Mouse (Mus musculus) urinary bladder, postnatal 14 days (tissue): ENCODE measurements around the gene Mtor.

ENCODE experiments used
- DNase-seq: peaks from one replicate; pipeline ENCODE4 v3.0.0; 2021; ENCODE audit warnings: low spot score

Mtor gene

DNA sequence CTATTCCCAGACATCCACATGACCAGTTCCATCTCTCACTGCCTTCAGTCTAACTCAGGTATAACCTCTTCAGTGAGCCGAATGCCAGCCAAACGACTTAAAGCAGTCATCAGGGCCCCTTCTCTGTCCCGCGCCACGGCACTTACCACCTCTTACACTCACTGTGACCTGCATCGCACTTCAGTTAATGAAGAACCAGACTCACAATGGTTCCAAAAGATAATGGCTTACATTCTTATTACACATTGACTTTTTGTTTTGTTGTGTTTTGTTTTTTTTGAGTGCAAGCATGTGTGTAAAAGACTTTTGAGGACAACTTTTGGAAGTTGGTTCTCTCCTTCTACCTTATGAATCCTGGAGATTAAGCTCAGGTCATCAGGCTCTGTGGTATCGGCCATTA is 5.8 kb upstream of the Mtor start:
- no peak for DNase-seq

GRCm38 (mm10) chr4:148444250-148444967 is 4.0 kb upstream of the Mtor start, which contains the start of gene Ubiad1:
Gene Ubiad1, minus strand, starts transcription at chr4:148444771.
- peak; percentile 88 for DNase-seq

DNA sequence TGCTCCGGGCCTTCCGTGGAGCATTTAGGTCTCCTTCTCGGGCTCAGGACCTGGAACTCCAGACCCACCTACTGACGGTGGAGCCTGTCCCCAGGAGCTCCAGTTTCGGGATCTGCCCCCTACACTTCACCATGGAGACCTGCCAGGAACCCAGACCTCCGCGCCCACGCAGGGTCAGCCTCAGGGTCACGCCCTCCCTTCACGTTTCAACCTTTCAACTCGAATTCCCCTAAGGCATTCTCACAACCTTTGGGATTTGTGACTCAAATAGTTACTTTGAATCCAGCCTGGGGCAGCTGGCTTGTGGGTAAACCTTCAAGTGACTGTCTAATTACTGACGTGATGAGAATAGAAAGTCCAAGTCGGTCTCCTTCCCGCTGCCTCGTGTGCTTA is 438 bp downstream of the Mtor start:
- DNase-seq: peak; percentile 22

- no peak for DNase-seq
Observed at GRCm38 (mm10) chr4:148453707-148454106, 5.3 kb downstream of the Mtor start.

- DNase-seq: no peak
Observed at GRCm38 (mm10) chr4:148455477-148456025, 7.1 kb downstream of the Mtor start.

- no peak for DNase-seq
Observed at GRCm38 (mm10) chr4:148460656-148461284, 12.4 kb downstream of the Mtor start.

GRCm38 (mm10) chr4:148461772-148462171 is 13.4 kb downstream of the Mtor start:
- no peak for DNase-seq

DNA sequence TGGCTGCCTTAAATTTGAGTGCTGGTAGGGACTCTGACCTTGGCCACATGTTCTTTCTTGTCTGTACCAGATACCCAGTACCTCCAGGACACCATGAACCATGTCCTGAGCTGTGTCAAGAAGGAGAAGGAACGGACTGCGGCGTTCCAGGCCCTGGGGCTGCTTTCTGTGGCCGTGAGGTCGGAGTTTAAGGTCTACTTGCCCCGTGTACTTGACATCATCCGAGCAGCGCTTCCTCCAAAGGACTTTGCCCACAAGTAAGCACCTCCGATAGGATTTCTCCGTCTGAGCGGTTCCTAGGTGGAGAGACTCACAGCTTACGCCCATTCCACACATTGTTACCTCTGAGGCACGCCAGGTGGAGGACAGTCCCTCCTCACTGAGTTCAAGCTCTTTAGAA is 14.3 kb downstream of the Mtor start:
- no peak for DNase-seq

DNA sequence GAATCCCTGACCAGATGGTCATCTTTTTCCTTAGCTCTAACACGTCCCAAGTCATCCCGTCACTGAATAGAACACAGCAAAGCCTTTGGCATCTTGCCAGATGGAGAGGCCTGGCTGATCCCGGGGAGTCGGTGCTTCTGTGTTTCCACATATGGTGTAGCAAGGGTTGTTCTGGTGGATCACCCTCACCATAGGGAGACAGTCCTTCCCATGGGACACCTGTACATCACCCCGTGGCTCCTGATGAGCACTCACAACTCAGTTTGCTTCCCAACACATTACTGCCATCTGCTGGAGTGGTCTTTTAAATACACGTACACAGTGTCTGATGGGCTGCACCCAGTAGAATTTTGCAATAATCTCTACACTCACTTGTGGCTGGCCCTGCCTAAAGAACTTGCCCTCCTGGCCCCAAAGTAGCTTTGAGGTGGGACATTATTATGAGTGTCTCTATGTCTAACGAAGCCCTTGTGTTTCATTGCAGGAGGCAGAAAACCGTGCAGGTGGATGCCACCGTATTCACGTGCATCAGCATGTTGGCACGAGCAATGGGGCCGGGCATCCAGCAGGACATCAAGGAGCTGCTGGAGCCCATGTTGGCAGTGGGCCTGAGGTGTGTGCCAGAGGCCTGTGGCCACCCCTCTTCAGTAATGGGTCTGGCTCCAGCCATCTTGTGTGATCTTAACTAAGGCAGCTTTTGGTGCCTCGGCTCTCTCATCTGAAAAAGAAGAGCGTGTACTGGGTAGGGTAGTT is 15.0 kb downstream of the Mtor start:
- DNase-seq: peak; percentile 24

DNA sequence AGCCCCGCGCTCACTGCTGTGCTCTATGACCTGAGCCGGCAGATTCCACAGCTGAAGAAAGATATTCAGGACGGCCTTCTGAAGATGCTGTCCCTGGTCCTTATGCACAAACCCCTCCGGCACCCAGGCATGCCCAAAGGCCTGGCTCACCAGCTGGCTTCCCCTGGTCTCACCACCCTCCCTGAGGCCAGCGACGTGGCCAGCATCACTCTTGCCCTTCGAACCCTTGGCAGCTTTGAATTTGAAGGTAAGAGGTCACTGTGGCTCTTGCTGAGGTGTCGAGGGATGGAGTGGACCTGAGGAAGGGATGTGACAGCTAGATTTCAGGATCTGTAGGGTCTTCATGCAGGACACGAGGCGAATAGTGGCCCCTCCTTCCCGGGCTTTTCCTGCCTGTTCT is 15.9 kb downstream of the Mtor start:
- no peak for DNase-seq

- no peak for DNase-seq
Observed at GRCm38 (mm10) chr4:148464869-148465268, 16.5 kb downstream of the Mtor start.

GRCm38 (mm10) chr4:148466511-148467079 is 18.2 kb downstream of the Mtor start:
- DNase-seq: no peak

DNA sequence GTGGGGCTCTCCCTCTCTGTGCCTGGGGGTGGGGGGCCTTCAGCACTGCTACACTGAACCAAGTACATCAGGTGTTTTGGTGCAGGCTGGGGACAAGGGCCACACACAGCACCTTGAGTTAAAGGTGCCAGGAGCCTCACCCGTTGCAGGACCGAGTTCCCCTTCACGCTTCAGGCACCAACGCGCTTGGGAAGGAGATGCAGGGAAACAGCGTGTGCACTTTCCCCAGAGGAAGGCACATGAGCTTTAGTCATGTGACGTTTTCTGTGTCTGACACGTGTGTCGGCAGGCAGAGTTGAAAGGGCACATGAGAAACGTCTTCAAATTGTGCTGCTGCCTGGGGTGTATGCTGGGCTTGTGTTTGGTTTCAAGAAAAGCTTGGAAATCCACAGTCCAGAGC is 20.0 kb downstream of the Mtor start:
- DNase-seq: no peak

DNA sequence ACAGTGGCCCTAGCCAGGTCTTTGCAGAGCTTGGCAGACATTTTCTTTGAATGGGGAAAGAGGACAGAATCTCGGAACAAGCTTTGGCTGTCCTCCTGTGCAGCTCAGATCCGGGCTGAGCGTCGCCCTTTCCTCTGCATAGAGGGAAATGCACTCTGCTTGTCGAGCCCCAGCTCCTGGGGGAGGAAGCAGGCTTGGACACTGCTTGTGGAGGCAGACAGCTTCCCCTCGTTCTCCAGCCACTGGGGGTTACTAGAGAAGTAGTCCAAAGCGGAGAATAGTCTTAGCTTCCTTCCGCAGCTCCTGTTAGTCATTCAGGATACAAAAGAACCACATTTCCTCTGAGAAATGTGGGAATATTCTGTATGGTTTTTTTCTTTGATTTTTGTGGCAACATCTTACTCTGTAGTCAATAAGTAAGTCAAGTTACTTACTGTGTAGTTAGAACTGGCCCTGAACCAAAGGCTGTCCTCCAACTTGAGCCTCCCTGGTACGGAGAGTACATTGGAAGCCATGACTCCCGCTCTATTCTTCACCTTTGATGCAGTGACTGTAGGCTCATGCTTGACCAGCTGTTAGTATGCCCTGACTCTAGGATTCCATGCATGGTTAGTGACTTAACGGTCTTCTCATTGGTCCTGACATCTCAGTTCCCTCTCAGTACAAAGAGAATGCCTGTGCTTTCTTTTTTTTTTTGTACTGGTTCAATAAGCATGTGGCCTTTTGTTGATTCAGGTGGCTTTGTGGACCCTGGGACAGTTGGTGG is 21.3 kb downstream of the Mtor start:
- no peak for DNase-seq

GRCm38 (mm10) chr4:148471363-148471806 is 23.0 kb downstream of the Mtor start:
- DNase-seq: no peak

DNA sequence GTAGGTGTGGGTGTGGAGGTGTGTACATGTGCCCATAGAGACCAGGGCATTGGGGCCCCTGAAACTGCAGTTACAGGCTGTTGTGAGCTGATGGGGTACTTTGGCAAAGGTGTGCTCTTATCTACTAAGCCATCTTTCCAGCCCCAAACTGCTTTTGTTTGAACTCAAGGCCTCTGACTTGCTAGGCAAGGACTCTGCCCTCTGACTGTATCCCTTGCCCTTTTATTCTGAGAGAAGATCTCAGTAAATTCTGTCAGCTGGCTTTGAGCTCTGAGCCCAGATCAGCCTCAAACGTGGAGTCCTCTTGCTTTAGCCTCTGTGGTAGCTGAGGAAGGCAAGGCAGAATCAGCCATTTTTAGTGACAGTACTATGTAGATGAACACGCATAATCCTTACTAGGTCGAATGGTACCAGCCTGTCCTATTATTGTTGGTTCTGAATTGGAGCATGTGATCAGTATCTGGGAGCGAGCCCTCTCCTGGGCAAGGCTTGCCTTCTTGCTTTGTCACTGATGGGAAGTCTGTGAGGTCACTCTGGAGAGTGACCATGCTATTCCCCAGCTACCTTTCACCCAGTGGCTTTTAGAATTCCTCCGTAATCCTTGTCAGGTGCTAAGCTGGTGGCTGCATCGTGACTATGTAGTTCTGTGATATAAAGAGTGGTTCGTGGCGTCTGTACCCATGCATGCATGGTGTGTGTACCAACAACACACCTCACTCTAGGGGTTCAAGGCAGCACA is 24.2 kb downstream of the Mtor start:
- DNase-seq: no peak

DNA sequence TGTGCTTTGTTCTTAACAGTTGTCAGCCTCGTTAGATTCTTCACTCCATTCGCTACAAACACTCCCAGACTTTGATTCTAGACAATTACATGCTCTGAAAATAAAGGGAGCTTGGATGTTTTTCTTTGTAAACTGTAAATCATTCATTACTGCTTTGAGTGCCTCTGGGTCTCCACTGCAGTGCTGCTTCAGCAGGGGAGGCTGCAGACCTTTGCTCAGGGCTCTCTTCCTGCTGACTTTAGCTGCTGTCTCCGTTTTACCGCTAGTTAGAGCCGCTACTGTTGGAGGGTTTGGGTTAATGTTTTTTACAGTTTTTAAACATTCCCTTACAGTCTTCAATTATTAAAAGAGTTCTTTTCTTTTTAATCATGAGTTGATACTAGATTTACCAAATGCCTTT is 25.1 kb downstream of the Mtor start:
- DNase-seq: no peak

- no peak for DNase-seq
Observed at GRCm38 (mm10) chr4:148480245-148480644, 31.8 kb downstream of the Mtor start.

DNA sequence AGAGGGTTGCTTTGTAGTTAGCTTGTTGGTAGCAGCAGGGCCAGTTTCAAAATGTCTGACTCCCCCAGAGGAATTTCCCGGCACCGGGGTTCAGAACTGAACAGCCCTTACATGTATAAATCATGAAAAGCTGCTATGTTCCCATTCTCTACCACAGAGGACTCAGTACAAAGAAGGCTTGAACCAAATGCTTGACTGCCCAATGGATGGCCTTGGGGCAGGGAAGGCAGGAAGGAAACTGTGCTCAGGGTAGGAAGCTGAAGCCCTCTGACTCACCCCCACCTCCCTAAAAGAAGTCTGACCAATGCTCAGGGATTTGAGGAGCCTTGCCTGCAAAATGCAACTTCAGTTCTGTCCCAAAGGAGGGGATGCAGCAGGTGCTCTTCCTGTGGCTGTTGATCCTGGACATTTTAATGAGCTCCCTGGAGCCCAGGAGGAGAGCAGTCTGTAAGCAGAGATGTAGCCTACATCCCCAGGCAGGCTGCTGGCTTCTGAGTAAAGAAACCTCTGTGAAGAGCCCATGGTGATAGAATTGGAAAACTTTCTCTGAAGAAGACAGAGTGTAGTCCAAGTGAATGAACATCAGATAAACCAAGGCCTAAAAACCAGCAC is 33.3 kb downstream of the Mtor start:
- no peak for DNase-seq

DNA sequence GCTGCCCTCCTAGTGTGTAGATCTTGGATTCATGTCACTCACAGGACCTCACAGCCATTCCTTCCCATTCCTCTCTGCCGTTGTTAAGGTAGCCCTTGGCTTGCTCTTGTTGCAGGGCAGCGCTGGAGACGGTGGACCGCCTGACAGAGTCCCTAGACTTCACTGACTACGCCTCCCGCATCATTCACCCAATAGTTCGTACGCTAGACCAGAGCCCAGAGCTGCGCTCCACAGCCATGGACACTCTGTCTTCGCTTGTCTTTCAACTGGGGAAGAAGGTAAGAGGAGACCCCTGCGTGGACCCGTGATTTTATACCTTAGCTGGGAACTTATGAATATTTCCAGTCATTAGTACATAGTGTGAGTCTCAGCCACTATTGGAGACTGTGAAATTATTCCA is 36.1 kb downstream of the Mtor start:
- DNase-seq: no peak
